Mouse (Mus musculus): ENCODE data around the gene Atp2a3. TPM values are rescaled to one million over a fixed set of nuclear protein-coding genes. Genes with fewer than 3 reads are reported as not detected.

Atp2a3 gene
- polyA plus RNA-seq, 1 experiment from 2014 or later, result 0.74 TPM

DNA sequence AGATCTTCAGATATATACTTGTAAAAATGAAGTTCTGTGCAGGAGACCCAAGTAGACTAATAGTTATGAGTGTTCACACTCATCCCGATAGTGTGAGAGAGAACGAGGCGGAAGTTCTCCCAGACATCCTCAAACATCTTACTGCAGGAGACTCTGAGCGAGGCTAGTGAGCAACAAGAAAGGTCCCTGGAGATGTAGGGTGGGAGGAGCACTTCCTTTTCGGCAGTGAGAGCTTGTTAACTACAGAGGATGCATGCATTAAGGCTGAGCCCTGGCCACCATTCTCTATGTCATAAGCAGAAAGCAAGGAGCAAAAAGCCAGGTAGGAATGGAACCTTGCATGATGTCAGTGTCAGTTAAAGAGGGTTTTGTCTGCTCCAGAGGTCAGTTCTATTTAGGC lies 26.3 kb downstream of the Atp2a3 start:
- ATAC-seq (replicated peaks; ENCODE audit: insufficient number of reproducible peaks, low FRiP score, low TSS enrichment, low read depth) (no peak), DNase-seq (ENCODE audit: low spot score) (no peak)
- Histone ChIP-seq H3K27me3 (ENCODE audit: control insufficient read depth, insufficient read depth, low read length) (no peaks in the 10 kb centered on the region), H3K27ac (replicated peaks; ENCODE audit: low read depth, low read length) (no peak overlapping the region), H3K36me3 (replicated peaks; ENCODE audit: control insufficient read depth, insufficient read depth, low read depth, low read length) (no peaks in the 10 kb centered on the region), H3K9me3 (replicated peaks; ENCODE audit: control insufficient read depth, low read length) (no peaks in the 10 kb centered on the region), H3K9ac (replicated peaks; ENCODE audit: low read length) (no peak overlapping the region), H3K4me1 (ENCODE audit: control insufficient read depth, insufficient read depth, low read length) (no peaks in the 10 kb centered on the region), H3K4me3 (ENCODE audit: low read depth, low read length) (no peak overlapping the region), H3K4me2 (ENCODE audit: low read depth, low read length) (no peak overlapping the region)
- WGBS, result 62% methylated on average over 5 of the region's 5 CpGs

DNA sequence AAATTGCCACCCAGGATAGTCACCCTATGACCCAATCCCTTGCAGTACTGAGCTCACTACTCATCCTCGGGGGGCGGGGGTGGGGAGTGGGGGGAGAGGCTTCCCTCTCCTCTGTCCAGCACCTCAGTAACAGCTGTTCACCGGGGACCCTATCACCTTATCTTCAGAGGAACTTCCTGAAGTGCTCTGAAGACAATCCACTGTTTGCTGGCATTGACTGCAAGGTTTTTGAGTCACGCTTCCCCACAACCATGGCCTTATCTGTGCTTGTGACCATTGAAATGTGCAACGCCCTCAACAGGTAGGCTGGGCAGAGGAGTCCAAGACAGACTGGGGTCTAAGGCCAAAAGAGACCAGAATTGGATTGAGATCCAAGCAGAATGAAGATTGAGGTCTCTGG lies 26.8 kb downstream of the Atp2a3 start:
- H3K4me1 ChIP-seq (ENCODE audit: control insufficient read depth, insufficient read depth, low read length), result no peaks in the 10 kb centered on the region
- H3K36me3 ChIP-seq (replicated peaks; ENCODE audit: control insufficient read depth, insufficient read depth, low read depth, low read length), result no peaks in the 10 kb centered on the region
- WGBS, result 79% methylated on average over 5 of the region's 5 CpGs
- DNase-seq (ENCODE audit: low spot score) (no peak), ATAC-seq (replicated peaks; ENCODE audit: insufficient number of reproducible peaks, low FRiP score, low TSS enrichment, low read depth) (no peak)
- no peak overlapping the region for H3K9ac ChIP-seq (replicated peaks; ENCODE audit: low read length)
- no peaks in the 10 kb centered on the region for H3K27me3 ChIP-seq (ENCODE audit: control insufficient read depth, insufficient read depth, low read length)
- no peak overlapping the region for H3K27ac ChIP-seq (replicated peaks; ENCODE audit: low read depth, low read length)
- no peaks in the 10 kb centered on the region for H3K9me3 ChIP-seq (replicated peaks; ENCODE audit: control insufficient read depth, low read length)
- no peak overlapping the region for H3K4me3 ChIP-seq (ENCODE audit: low read depth, low read length)
- H3K4me2 ChIP-seq (ENCODE audit: low read depth, low read length), result no peak overlapping the region

DNA sequence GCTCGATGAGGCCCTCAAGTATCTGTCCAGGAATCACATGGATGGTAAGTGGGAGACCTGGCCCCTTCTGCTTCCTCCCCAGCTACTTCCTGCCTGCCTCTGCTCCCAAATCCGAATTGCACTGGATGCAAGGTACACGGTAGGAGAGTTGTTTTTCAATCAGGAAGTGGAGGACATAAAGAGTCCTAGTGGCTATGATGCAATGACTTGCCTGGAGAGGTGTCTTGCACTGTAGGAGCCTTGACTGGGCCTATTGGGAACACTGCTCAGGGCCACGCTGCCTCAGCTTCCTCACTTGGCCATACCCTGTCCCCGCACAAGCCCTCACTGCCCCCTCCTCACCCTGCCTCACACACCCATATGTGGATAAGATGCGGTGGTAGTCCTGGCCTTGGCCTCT lies 28.1 kb downstream of the Atp2a3 start:
- Histone ChIP-seq H3K4me2 (ENCODE audit: low read depth, low read length) (no peak overlapping the region), H3K9me3 (replicated peaks; ENCODE audit: control insufficient read depth, low read length) (no peaks in the 10 kb centered on the region), H3K4me3 (ENCODE audit: low read depth, low read length) (no peak overlapping the region), H3K4me1 (ENCODE audit: control insufficient read depth, insufficient read depth, low read length) (no peaks in the 10 kb centered on the region), H3K27me3 (ENCODE audit: control insufficient read depth, insufficient read depth, low read length) (no peaks in the 10 kb centered on the region), H3K27ac (replicated peaks; ENCODE audit: low read depth, low read length) (no peak overlapping the region), H3K9ac (replicated peaks; ENCODE audit: low read length) (no peak overlapping the region), H3K36me3 (replicated peaks; ENCODE audit: control insufficient read depth, insufficient read depth, low read depth, low read length) (no peaks in the 10 kb centered on the region)
- DNase-seq (ENCODE audit: low spot score), result no peak
- no peak for ATAC-seq (replicated peaks; ENCODE audit: insufficient number of reproducible peaks, low FRiP score, low TSS enrichment, low read depth)
- 74% methylated on average over 6 of the region's 6 CpGs for WGBS

DNA sequence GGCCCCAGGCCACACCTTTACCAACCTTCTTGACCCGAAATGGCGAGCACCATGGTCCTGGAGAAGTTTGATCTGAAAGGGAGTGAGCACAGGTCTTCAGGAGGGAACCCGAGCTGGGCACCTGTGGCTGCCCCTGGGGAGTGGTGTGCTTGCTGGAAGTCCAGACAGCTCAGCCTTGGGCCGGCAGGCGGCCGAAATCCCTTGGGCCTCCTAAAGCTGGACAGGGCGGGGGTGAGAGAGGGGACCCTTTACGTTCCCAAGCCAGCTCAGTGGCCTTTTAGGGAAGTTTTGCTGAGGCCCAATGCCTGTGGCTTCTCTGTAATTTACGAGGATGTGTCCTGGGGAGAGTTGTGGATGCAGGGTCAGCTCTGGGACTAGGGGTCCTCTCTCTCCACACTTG lies 29.7 kb downstream of the Atp2a3 start:
- DNase-seq (ENCODE audit: low spot score), result no peak
- no peaks in the 10 kb centered on the region for H3K4me1 ChIP-seq (ENCODE audit: control insufficient read depth, insufficient read depth, low read length)
- no peak for ATAC-seq (replicated peaks; ENCODE audit: insufficient number of reproducible peaks, low FRiP score, low TSS enrichment, low read depth)
- no peak overlapping the region for H3K27ac ChIP-seq (replicated peaks; ENCODE audit: low read depth, low read length)
- H3K9ac ChIP-seq (replicated peaks; ENCODE audit: low read length), result no peak overlapping the region
- no peaks in the 10 kb centered on the region for H3K36me3 ChIP-seq (replicated peaks; ENCODE audit: control insufficient read depth, insufficient read depth, low read depth, low read length)
- H3K4me2 ChIP-seq (ENCODE audit: low read depth, low read length), result no peak overlapping the region
- WGBS, result 79% methylated on average over 9 of the region's 9 CpGs
- no peak overlapping the region for H3K4me3 ChIP-seq (ENCODE audit: low read depth, low read length)
- H3K27me3 ChIP-seq (ENCODE audit: control insufficient read depth, insufficient read depth, low read length), result no peaks in the 10 kb centered on the region
- H3K9me3 ChIP-seq (replicated peaks; ENCODE audit: control insufficient read depth, low read length), result no peaks in the 10 kb centered on the region

DNA sequence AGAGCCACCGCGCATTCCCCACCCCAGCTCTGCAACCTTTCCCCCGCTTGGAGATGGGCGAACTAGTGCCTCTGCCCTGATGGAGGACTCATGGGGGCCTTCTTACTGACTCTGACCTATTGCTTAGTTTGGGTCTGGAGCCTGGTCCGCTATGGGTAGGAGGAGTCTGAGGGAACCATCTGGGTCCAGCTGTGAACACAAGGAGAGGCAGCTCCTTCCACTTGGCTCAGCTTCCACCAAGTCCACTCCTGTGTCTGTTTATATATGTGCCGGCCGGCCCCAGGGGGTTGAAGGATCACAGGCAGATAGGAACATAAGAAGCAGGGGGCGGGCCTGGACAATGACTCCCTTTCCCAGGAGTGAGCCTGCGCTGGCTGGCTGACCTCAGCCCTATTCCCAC lies 31.0 kb downstream of the Atp2a3 start:
- Histone ChIP-seq H3K9me3 (replicated peaks; ENCODE audit: control insufficient read depth, low read length) (no peaks in the 10 kb centered on the region), H3K4me2 (ENCODE audit: low read depth, low read length) (no peak overlapping the region), H3K9ac (replicated peaks; ENCODE audit: low read length) (no peak overlapping the region), H3K27me3 (ENCODE audit: control insufficient read depth, insufficient read depth, low read length) (no peaks in the 10 kb centered on the region), H3K27ac (replicated peaks; ENCODE audit: low read depth, low read length) (no peak overlapping the region), H3K4me1 (ENCODE audit: control insufficient read depth, insufficient read depth, low read length) (no peaks in the 10 kb centered on the region), H3K36me3 (replicated peaks; ENCODE audit: control insufficient read depth, insufficient read depth, low read depth, low read length) (no peaks in the 10 kb centered on the region), H3K4me3 (ENCODE audit: low read depth, low read length) (no peak overlapping the region)
- ATAC-seq (replicated peaks; ENCODE audit: insufficient number of reproducible peaks, low FRiP score, low TSS enrichment, low read depth) (no peak), DNase-seq (ENCODE audit: low spot score) (no peak)
- 59% methylated on average over 9 of the region's 9 CpGs for WGBS

DNA sequence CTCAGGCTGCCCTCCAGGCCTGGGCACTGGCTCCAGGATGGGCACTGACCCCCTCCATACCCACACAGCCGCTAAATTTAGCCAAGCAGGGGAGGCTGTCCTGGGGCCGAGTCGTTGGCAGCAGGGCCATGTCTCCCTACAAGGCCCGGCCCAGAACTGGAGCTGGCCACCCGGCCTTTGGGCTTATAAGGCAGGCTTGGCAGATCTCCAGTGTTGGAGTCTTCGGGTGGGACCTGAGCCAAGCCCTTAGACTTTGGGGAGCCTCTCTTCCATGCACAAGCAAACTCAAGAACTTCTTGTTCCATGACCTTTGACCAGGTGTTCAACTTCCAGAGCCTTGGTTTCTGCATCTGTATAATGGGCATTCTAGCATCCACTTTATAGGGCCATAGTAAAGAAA lies 35.4 kb downstream of the Atp2a3 start:
- H3K9ac ChIP-seq (replicated peaks; ENCODE audit: low read length), result no peak overlapping the region
- H3K4me3 ChIP-seq (ENCODE audit: low read depth, low read length), result no peak overlapping the region
- no peak overlapping the region for H3K27ac ChIP-seq (replicated peaks; ENCODE audit: low read depth, low read length)
- H3K27me3 ChIP-seq (ENCODE audit: control insufficient read depth, insufficient read depth, low read length), result no peaks in the 10 kb centered on the region
- no peaks in the 10 kb centered on the region for H3K36me3 ChIP-seq (replicated peaks; ENCODE audit: control insufficient read depth, insufficient read depth, low read depth, low read length)
- H3K4me1 ChIP-seq (ENCODE audit: control insufficient read depth, insufficient read depth, low read length), result no peaks in the 10 kb centered on the region
- DNase-seq (ENCODE audit: low spot score) (no peak), ATAC-seq (replicated peaks; ENCODE audit: insufficient number of reproducible peaks, low FRiP score, low TSS enrichment, low read depth) (no peak)
- H3K9me3 ChIP-seq (replicated peaks; ENCODE audit: control insufficient read depth, low read length), result no peaks in the 10 kb centered on the region
- 88% methylated on average over 6 of the region's 6 CpGs for WGBS
- H3K4me2 ChIP-seq (ENCODE audit: low read depth, low read length), result no peak overlapping the region

DNA sequence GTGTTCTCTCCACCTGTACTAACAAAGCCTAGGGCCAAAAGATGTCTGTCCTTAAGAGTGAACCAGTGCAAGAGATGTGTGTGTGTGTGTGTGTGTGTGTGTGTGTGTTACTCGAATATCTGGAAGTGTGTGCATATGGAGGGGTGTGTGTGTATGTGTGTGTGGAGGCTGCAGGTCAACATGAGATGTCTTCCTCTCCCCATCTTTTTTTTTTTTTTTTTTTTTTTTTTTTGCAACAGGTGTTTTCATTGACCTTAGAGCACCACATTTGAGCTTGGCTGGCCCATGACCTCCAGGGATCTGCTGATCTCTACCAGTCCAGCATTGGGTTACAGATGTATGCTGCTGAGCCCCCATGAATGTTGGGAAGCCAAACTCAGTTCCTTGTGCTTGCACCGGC lies 35.8 kb downstream of the Atp2a3 start:
- Histone ChIP-seq H3K4me2 (ENCODE audit: low read depth, low read length) (no peak overlapping the region), H3K9me3 (replicated peaks; ENCODE audit: control insufficient read depth, low read length) (no peaks in the 10 kb centered on the region), H3K4me1 (ENCODE audit: control insufficient read depth, insufficient read depth, low read length) (no peaks in the 10 kb centered on the region), H3K9ac (replicated peaks; ENCODE audit: low read length) (no peak overlapping the region), H3K4me3 (ENCODE audit: low read depth, low read length) (no peak overlapping the region), H3K27me3 (ENCODE audit: control insufficient read depth, insufficient read depth, low read length) (no peaks in the 10 kb centered on the region), H3K27ac (replicated peaks; ENCODE audit: low read depth, low read length) (no peak overlapping the region), H3K36me3 (replicated peaks; ENCODE audit: control insufficient read depth, insufficient read depth, low read depth, low read length) (no peaks in the 10 kb centered on the region)
- 87% methylated on average over 2 of the region's 2 CpGs for WGBS
- DNase-seq (ENCODE audit: low spot score), result no peak
- no peak for ATAC-seq (replicated peaks; ENCODE audit: insufficient number of reproducible peaks, low FRiP score, low TSS enrichment, low read depth)

DNA sequence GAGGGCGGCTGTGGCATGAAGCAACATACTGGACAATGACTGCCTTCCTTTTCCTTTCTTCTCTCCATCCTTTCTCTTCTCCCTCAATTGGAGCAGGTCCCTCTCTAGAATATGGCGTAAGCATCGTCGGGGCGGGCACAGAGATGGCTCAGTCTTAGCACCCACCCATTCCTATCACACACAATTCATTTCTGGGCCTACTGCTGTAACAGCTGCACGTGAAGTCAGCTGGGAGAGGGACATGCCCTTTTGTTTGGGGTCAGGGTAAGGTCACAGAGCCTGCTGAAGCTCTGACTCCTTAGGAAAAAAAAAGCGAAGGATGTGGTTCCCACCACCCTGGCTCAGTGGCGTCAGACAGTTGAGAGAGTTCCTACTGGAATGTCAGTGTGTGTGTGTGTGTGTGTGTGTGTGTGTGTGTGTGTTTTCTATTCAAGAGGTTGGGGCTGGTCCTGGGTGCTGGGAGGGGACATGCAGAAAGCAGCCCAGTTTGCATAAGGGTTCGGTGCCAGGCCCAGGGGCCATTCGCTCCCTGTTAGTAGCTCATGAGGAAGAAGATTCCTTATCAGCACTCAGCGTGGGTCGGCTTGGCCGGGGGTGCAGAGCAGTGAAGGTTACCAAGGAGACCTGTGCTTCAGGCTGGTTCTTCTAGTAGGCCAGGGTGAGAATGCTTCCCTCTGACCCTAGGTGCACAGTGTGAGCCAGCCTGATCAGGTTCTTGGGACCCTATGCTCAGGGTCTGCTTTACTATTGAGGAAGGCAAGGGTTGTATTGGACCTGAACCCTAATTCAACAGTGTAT lies 36.8 kb downstream of the Atp2a3 start:
- ATAC-seq (replicated peaks; ENCODE audit: insufficient number of reproducible peaks, low FRiP score, low TSS enrichment, low read depth) (no peak), DNase-seq (ENCODE audit: low spot score) (no peak)
- Histone ChIP-seq H3K9ac (replicated peaks; ENCODE audit: low read length) (no peak overlapping the region), H3K27me3 (ENCODE audit: control insufficient read depth, insufficient read depth, low read length) (no peaks in the 10 kb centered on the region), H3K4me1 (ENCODE audit: control insufficient read depth, insufficient read depth, low read length) (no peaks in the 10 kb centered on the region), H3K27ac (replicated peaks; ENCODE audit: low read depth, low read length) (no peak overlapping the region), H3K36me3 (replicated peaks; ENCODE audit: control insufficient read depth, insufficient read depth, low read depth, low read length) (no peaks in the 10 kb centered on the region), H3K4me3 (ENCODE audit: low read depth, low read length) (no peak overlapping the region), H3K9me3 (replicated peaks; ENCODE audit: control insufficient read depth, low read length) (no peaks in the 10 kb centered on the region), H3K4me2 (ENCODE audit: low read depth, low read length) (no peak overlapping the region)
- 66% methylated on average over 13 of the region's 13 CpGs for WGBS
